Mouse (Mus musculus): ENCODE data around the gene Fam83f.

- TF ChIP-seq CTCF (IDR thresholded peaks at IDR 0.05; ENCODE audit: extremely low read depth, insufficient read depth, low read length) (no peak), POLR2A (IDR thresholded peaks at IDR 0.05; ENCODE audit: extremely low read depth, insufficient read depth, low read length) (no peak)
These were observed 40.9 kb upstream of the Fam83f start for GRCm38 (mm10) chr15:80630711-80631110.

Data from cortical plate, adult 2 months (tissue).